Mouse (Mus musculus) retina, postnatal 1 day (tissue): ENCODE measurements at regions not wholly inside any gene's neighbourhood (a gene's known extent, or its start where the extent isn't known, plus 50 kb on each side); places are given as distances from the start of the nearest gene placed in this dataset.

Experiments
- DNase-seq: peaks from one replicate; pipeline ENCODE4 v3.0.0-alpha.2; 2012

DNA sequence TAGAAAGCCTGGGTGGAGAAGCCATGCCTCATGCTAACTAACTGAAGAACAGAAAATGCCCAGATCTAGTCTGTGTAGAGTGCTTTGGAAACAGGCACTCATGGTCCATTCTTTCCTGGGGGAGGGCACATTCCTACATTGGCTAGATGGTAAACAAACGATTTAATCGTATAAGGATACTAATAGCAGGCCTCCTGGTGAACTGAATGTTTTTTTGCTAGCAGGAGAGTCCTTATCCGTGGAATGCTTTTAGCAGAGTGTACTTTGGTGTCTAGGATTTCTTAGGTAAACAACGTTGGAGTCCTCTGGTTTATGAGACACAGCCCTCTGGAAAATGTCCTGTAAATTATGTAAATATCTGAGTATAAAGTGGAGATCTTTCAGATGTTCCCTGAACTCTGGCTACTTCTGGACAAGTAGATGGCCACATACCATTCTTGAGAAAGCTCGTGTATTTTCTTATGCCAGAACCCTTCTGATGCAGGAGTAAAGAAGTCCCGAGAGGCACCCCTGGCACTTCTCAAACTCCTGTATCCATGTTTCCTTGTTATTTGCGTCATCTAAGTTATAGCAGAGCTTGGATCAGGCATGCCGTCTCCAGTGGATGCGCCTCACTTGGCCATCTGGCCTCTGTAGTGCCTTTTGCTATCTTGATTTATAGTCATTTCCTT is 216.6 kb upstream of the Kif2a start:
- no peak for DNase-seq

DNA sequence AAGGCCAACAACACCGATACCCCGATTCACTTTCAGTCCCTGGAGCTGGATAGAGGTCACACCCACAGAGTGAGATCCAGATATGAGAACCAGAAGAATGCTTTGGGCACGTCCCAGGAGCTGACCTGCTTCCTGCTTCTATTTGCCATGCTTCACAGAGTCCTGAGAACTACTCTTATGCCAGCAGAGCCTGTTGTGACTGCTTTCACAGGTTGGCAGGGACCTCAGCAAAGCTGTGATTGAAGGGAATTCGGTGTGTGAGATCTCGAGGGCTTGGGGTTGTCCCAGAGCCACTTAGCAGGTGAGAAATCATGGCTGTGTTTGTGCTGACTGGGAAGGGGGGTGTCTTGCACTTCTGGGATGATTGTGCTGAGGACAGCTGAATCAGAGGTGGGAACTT is 197.5 kb upstream of the Kif2a start:
- DNase-seq = peak; percentile 24

DNA sequence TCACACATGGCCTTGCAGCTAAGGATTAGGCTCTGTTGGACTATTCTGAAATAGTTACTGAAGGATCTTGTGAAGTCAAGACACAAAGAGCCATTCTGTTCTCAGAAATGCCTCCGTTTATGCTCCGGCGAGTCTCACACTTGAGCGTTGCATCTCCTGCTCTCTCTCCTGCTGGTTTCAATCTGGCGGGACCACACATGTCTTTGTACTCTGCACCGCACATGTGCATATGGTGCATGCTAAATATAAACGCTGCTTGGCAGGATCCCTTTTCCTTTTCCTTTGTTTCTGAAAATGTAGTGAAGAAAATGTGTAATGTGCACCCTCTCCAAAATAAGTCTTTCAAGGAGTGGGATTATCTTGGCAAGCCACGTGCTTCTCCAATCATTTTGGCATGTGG is 196.4 kb upstream of the Kif2a start:
- peak; percentile 31 for DNase-seq

DNA sequence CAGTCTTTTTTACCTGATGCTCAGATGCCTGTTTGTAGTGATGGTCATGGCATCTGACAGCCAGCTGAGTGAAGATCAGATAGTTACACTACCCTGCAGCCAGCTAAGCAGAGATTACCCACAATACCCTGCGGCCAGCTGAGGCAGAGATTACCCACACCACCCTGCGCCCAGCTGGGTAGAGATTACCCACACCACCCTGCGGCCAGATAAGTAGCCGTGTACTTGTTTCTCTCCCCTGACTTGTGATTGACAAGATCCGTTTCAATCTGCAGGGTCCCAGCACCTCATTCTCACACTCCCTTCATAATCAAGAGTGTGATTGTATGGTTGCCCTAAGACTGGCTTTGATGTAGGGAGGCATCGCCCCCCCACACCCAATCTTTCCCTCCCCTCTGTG is 195.9 kb upstream of the Kif2a start:
- DNase-seq = no peak

DNA sequence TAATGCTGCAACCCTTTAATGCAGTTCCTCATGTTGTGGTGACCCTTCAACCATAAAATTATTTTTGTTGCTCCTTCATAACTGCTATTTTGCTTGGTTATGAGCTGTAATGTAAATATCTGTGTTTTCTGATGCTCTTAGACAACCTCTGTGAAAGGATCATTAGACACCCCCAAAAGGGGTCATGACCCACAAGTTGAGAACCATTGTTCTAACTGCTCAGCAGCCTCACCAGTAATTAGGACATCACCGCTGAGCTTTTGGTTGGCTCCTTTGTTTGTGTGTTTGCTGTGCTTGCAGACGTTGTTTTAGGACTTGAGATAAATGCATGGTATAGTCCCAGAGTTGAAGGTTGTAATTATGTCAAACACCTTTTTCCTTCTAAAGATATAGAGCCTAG is 191.4 kb upstream of the Kif2a start:
- peak; percentile 88 for DNase-seq

DNA sequence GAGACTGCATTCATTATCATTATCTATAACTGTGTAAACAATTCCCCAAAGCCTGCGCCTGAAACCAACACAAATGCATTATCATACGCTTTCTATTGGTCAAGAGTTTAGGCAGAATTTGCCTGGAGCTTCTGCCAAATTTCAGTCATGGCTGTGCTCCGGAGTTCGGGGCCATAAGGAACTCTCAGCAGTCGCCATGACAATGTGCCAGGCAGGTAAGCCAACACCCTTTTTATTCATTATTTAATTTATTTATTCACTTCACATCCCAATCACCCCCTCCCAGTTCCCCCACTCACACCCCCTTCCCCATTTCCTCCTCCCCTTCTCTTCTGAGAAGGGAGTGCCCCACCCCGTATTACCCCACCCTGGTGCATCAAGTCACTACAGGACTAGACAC is 188.8 kb upstream of the Kif2a start:
- no peak for DNase-seq

DNA sequence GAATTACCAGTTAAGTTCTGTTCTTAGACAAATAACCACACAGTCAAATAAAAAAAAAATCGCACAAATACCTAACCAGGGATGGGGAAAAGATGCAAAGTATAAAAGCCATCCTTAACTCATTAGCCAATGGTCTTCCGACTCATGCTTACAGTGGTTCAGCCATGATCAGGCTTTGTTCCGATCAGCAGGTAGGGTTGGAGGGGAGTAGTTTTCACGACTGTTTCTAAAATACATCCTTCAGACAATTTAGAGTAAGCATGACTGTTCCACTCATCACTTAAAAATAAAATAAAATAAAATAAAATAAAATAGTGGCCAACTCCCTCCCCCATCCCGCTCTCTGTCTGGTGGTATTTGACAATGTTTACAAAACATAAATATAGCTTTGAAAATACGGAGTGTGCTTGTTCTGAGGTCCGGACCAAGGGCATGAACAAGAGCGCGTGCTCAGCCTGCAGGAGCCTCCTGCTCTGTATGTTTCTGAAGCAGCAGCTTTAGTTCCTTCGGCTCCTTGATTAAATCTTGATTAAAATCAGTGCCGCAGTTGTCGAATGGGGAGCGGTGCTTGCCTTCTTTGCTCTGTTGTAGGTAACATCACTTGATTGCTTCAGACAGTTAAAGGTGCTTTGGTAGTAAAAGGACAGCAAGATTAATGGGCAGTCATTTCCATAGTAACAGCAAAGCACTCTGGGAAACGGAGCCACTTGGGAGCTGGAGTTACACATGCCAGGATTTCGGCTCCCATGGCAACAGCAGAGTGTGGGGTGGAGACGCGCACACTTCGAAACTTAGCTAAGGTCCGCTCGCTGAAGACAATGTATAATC is 185.6 kb upstream of the Kif2a start:
- DNase-seq = peak; percentile 88

DNA sequence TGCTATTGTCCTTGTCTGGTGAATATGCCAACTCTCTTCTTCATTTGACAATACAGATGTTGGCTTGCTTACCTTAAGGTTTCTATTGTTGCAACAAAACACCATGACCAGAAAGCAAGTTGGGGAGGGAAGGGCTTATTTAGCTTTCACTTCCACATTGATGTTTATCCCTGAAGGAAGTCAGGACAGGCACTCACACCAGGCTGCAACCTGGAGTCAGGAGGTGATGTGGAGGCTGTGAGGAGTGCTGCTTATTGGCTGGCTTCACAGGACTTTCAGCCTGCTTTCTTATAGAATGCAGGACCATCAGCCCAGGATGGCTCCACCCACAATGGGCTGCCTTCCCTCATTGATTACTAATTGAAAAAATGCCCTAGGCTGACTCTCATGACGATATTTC is 177.9 kb upstream of the Kif2a start:
- no peak for DNase-seq

DNA sequence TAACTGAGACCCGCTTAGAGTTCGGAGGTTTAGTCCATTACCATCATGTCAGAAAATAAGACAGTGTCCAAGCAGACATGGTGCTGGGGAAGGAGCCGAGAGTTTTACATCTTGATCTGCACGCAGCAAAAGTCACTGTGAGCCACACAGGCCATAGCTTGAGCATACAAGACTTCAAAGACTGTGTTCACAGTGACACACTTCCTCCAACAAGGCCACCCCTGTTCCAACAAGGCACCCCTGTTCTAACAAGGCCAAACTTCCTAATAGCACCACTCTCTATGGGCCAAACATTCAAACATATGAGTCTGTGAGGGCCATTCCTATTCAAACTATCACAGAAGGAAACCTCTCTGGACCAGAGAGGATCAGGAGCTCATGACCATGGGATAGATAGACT is 171.5 kb upstream of the Kif2a start:
- no peak for DNase-seq

DNA sequence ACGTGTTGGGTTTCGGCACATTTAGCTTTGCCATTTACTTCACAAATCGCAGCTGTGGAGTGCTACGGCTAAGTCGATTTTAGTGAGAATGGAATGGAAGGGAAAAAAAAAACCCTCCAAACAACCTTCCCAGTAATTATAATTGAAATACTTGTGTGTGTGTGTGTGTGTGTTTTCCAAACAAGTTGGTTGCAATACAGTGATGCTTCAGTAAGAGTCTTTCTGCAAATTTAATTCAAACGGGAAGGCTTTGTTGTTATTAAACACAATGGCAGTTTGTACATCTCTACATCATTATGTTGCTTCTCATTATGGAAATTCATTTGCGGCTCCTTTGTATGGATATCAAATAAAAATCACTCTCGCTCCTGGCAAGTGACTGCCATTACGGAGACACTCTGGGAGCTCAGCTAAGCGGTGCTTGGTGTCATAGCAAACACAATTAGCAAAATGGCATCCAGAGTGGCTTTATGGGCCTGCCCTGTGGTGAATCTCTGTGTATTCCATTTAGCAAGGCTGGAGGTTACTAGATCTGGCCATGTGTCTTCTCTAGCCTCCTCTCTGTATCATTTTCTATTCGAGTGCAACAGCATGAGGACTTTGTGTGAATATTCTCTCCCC is 165.4 kb upstream of the Kif2a start:
- peak; percentile 32 for DNase-seq

DNA sequence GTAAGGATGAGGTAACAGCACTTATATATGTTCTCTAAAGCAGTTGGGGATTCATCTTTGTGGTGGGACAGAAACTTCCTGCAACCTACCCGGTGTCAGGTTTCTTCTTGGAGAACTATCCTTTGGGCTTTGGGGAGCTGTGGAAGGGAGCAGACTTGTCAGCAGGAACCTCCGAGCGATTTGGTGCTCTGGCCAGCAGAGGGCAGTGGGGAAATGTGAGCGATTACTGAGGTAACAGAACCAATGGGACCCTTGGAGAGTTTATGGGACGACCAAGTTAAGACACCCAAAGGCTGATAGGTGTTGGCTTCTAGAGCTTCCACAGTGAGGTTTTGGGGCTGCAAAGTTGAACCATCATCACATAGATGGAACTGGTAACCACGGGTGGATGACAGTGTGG is 160.6 kb upstream of the Kif2a start:
- peak; percentile 69 for DNase-seq

DNA sequence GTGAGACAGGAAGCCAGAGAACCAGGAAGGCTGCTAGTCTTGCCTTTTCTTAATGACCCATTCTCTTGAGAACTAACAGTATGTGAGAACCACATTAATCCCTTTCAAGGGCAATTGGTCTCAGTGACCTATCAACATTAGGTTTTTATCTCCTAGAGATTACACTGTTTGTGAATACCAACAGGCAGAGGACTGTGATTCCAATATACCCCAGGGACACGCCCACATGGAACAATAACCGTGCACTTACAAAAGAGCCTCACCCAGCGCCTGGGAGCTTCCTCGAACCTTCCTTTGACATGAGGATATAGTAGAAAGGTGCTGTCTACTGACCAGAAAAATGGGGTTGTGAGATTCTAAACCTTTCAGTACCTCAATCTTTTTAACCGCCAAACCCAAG is 157.6 kb upstream of the Kif2a start:
- no peak for DNase-seq

DNA sequence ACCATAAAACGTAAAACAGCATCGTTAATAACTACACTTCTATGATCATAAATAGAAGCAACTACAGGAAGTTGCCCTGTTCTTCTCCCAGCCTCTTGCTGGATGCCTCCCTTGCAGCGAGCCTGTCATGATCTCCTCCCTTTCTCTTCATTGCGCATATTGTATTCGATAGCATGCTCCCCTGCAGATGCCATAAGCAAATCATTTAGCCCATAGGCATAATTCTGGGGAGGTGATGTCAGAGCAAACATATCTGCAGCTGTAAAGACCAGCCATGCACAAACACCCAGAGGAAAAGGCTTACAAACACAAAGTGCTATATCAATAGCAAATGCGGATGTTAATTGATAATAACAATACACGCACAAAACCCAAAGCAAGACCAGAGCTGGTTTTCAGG is 155.7 kb upstream of the Kif2a start:
- DNase-seq = peak; percentile 57

DNA sequence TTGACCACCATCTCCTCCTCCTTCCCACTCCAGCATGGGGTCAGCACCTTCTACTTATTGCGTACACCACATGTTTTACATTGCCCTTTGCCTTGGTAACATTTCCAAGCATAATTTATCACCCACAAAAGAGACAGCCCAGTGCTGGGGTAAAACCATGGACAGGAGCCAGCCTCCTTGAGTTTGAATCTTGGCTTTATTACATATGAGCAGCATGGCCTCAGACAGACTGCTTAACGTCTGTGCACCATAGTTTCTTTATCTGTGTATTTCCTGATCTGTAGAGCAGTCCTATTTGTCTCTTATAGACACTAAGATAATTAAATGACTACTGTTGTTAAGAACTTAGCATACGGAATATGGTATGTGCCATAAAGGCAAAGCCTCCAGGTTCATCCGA is 154.0 kb upstream of the Kif2a start:
- DNase-seq = no peak

DNA sequence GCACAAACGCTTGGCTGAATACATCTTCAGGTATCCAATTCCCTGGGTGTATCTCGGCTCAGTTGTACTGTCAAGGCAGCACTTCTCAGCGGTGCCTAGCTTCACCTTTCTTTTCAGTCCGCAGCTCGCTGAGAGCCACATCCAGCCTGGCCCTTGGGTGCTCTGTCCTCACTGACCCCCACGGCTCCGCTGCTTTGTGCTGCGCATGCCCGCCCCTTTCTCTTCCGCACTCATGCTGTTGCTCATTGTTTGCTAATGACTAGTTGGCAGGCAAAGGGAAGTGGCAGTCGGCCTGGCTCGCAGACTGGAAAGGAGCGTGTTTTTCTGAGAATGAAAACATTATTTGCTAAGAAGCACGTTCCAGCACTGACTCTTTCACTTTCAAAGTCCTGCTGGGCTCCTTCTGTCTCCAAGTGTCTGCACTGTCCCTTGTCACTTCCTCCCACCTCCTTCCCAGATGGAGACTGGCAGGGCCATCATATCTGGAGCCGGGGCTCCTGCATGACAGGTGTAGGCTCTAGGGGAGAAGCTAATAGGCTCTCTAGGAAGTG is 146.7 kb upstream of the Kif2a start:
- DNase-seq = peak; percentile 84

DNA sequence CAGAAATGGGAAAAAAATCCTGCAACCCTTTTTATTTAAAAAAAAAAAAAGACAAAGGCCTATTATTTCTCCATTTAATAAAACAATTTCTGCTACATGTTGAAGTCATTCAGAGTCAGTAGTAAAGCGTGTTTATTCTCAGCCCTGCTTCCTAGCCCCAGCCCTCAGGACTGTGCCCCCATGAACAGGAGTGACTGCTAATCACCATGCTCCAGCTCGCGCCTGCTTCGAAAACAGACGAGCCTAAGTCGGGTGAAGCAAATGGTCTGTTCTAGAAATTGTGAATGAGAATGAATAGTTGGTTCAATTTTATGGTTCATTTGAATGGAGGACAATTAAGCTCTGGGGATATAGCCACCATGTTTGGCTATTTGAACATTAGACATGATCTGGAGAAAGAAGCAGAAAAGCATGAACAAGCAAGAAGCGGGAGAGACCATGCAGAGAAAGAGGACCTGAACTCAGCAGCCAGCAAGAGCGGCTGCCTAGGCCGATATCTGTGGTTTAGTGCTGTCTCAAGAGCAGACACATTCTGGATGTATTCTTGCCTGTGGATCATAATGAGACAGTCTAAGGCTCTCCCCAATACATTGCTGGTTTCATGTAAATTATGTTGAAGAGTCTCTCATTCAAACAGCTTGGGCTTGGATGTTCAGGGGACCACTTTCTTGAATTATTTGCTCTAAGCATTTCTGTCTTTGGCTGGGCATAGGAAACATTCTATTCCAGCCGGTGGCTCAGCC is 146.1 kb upstream of the Kif2a start:
- peak; percentile 41 for DNase-seq

DNA sequence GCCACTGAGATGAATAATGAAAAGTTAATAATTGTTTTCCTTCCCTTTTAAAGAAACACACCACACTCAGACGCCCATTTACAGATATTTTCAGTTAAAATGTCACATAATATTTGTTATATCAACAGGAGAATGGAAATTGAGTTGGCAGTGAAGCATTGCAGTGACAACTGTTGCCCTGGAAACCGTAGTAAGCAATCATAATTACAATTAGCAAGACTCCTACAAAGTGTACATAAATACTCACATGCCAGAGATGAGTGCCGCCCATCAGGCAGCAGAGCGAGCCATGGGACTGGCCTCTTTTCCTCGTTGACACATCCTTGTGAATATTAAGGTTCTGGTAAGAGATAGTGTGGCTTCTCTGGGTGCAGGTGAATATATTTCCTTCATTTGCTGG is 129.6 kb upstream of the Kif2a start:
- DNase-seq = peak; percentile 91

DNA sequence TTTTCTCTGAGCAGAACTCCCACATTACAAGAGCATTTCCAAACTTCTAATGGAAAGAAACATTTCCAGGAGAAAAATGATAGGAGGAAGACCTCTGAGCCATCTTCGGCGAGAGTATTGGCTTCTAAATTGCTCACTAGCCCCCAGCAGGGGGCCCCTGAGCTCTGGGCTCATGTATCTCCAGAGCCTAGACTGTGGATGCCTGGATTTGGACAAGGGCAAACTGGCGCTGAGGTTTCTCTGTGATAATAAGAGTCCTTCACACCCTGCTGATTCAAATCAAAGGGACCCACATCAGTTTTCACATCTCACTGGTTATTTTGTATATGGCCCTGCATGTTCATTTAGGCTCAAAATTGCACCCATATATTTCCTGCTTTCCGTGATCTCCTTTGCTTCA is 119.3 kb upstream of the Kif2a start:
- DNase-seq = peak; percentile 91

DNA sequence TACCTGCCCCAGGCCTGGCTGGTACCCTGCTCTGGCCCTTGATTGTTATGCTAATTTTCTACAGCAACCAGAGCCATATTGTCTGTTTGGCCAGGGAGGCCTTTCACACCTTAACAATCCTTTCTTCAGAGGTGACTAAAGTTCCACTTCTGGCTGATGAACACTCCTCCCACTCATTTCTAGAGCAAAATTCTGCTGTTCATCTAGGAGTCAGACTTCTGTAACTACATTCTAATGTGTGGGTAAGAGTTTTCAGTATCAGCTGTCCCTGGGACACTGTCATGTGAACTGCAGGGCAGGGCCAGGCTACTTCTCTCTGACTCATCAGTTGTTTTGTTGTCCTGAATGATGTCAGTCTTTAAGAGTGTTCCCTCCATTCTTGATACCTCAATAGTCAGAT is 112.2 kb upstream of the Kif2a start:
- no peak for DNase-seq

DNA sequence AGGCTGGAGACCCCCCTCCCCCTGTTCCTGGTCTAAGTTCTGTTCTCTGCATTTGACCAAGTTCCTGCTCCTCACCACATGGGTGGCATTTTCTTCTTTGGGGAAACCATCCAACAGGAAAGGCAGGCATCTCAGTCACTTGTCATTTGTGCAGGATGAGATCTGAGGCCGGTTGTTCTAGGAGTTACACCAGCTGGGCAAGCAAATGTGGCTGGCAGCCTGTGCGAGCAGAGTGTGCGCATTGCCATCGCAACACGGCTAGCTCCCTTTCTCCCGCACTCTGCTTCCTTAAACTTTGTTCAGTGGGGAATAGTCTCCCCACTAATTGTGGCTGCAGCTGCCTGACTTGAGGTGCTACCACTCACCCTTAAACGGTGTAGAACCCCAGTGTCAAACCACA is 104.7 kb upstream of the Kif2a start:
- DNase-seq = no peak

DNA sequence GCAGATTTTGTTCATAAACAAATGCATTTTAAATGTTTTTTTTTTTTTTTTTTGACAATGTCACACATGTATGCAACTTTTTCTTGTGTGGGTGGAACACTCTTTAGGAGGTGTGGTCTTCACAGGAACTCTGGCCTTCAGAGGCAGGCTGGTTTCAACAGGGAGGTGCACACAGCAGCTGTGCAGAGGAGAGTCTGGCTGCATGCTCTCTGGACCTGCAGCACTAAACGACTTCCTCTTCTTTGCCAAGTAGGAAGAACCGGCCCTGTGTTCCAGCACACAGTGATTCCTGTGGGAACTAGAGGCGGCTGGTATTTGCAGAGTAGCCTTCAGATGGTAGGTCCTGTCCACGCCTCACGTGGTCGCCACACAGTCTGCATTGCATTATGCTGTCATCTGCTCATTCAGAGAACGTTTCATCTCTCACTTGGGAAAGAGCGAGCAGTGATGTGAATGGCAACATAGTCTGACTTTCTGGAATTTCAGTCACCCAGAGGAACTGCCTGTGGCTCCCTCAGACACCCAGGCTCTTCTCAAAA is 102.3 kb upstream of the Kif2a start:
- DNase-seq = no peak

DNA sequence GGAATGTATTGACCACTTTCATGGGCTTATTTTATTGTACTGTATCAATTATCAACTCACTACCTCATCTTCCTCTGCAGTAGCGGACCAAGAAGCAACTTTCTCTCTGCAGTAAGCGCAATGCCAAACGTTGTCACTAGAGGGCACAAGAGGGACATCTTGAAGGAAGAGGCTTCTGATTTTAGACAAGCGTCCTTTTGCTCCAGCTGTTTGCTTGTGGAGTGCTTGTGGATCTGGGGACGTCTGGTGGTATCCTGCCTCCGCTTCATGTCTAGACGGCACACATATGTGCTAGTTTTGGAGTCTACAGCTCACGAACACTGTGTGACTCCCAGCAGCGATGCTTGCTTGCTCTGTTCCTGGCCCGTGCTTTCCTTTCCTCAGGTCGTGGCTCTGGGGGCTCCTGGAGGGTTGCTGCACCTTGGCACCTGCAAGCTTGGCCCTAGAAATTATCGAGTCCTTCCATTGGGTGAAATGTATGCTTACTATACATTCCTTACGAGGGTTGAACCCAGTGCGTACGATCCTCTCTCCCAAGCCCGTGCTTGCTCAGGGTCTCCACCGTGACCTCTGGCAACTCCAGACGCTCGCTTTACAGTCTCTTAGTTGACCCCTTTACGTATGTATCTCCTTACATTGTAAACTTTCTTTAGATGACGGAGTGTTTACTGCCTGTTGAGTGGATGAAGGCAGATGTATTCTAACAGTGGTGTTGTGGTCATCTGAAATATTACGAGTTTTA is 92.2 kb upstream of the Kif2a start:
- DNase-seq = peak; percentile 91
